Comparison of ENCODE assay signal across 10 mouse cellular contexts in genomic region chr14:48537795-48538766, GRCm38 (mm10).
DNase-seq lines count a peak whose midpoint lies in the region; ATAC-seq and TF ChIP-seq lines count a peak whose summit lies in the region.
"Had no signal": no experiment of that assay in that cellular context is flagged by ENCODE, and none has a peak within 500 bp of the region (broad histone marks: within the 10 kb centered on the region; RNA-seq: fewer than 3 reads in every experiment).

No protein-coding gene starts in this region.

- 52% methylated on average over 14 of the region's 14 CpGs for WGBS in forebrain, embryonic 10.5 days
- 46% methylated on average over 14 of the region's 14 CpGs for WGBS in forebrain, embryonic 12.5 days
- WGBS in heart, embryonic 12.5 days = 61% methylated on average over 14 of the region's 14 CpGs
- 47% methylated on average over 14 of the region's 14 CpGs for WGBS in midbrain, postnatal 0 days

- H3K9ac ChIP-seq in forebrain, embryonic 12.5 days = no peak overlapping the region
- H3K9ac ChIP-seq in heart, embryonic 12.5 days = no peak overlapping the region
- H3K9ac ChIP-seq in midbrain, postnatal 0 days (replicated peaks; ENCODE audit: low read length, poor library complexity, severe bottlenecking) = no peak overlapping the region
- H3K9ac ChIP-seq: embryonic facial prominence, embryonic 13.5 days had no signal

- H3K4me3 ChIP-seq in forebrain, embryonic 10.5 days = no peak overlapping the region
- no peak overlapping the region for H3K4me3 ChIP-seq in forebrain, embryonic 12.5 days (replicated peaks)
- H3K4me3 ChIP-seq in heart, embryonic 12.5 days = no peak overlapping the region
- no peak overlapping the region for H3K4me3 ChIP-seq in midbrain, postnatal 0 days (ENCODE audit: low read depth, low read length)
- H3K4me3 ChIP-seq: embryonic facial prominence, embryonic 13.5 days had no signal

- no peak overlapping the region for H3K4me2 ChIP-seq in forebrain, embryonic 12.5 days
- H3K4me2 ChIP-seq in heart, embryonic 12.5 days = 0 out of 2 replicates have a peak overlapping the region, but pooled peaks have one; percentile 10
- no peak overlapping the region for H3K4me2 ChIP-seq in midbrain, postnatal 0 days (ENCODE audit: low read depth, low read length, poor library complexity, severe bottlenecking)
- H3K4me2 ChIP-seq: embryonic facial prominence, embryonic 13.5 days had no signal

- DNase-seq in forebrain, embryonic 10.5 days (ENCODE audit: extremely low spot score, low spot score) = no peak
- peak; percentile 28 for DNase-seq in ovary, postnatal 36 days (ENCODE audit: low spot score)
- DNase-seq in ovary, postnatal 10 days (ENCODE audit: low spot score) = no peak
- peak; percentile 65 for DNase-seq in midbrain, postnatal 0 days (ENCODE audit: low spot score)
- DNase-seq in frontal cortex, postnatal 25 days (ENCODE audit: low spot score in 2 of 2) = no peak
- DNase-seq in right cerebral cortex, postnatal 14 days = no peak

- peaks cover 59% of the 10 kb centered on the region for H3K4me1 ChIP-seq in forebrain, embryonic 10.5 days
- H3K4me1 ChIP-seq in forebrain, embryonic 12.5 days = peaks cover 34% of the 10 kb centered on the region
- 0 out of 2 replicates have a peak, but pooled peaks cover 3% of the 10 kb centered on the region for H3K4me1 ChIP-seq in heart, embryonic 12.5 days (replicated peaks)
- H3K4me1 ChIP-seq in midbrain, postnatal 0 days (ENCODE audit: insufficient read depth, low read length) = no peaks in the 10 kb centered on the region
- H3K4me1 ChIP-seq: embryonic facial prominence, embryonic 13.5 days had no signal

- peak overlapping the region; percentile 72 for H3K27ac ChIP-seq in forebrain, embryonic 10.5 days
- no peak overlapping the region for H3K27ac ChIP-seq in forebrain, embryonic 12.5 days
- no peak overlapping the region for H3K27ac ChIP-seq in heart, embryonic 12.5 days (ENCODE audit: poor library complexity, severe bottlenecking)
- no peak overlapping the region for H3K27ac ChIP-seq in midbrain, postnatal 0 days (ENCODE audit: low read depth, low read length)
- H3K27ac ChIP-seq: embryonic facial prominence, embryonic 13.5 days; macrophage had no signal

- H3K27me3 ChIP-seq in forebrain, embryonic 10.5 days (ENCODE audit: poor library complexity, severe bottlenecking) = peaks cover 73% of the 10 kb centered on the region
- H3K27me3 ChIP-seq in forebrain, embryonic 12.5 days = peaks cover 65% of the 10 kb centered on the region
- H3K27me3 ChIP-seq in heart, embryonic 12.5 days (replicated peaks) = no peaks in the 10 kb centered on the region
- H3K27me3 ChIP-seq in midbrain, postnatal 0 days (ENCODE audit: insufficient read depth, low read length) = peaks cover 7% of the 10 kb centered on the region

- H3K9me3 ChIP-seq in forebrain, embryonic 10.5 days = no peaks in the 10 kb centered on the region
- H3K9me3 ChIP-seq in forebrain, embryonic 12.5 days = no peaks in the 10 kb centered on the region
- no peaks in the 10 kb centered on the region for H3K9me3 ChIP-seq in heart, embryonic 12.5 days (replicated peaks)
- no peaks in the 10 kb centered on the region for H3K9me3 ChIP-seq in midbrain, postnatal 0 days (ENCODE audit: low read length)
- H3K9me3 ChIP-seq: embryonic facial prominence, embryonic 13.5 days had no signal

- TF ChIP-seq CTCF in midbrain, postnatal 0 days (IDR thresholded peaks at IDR 0.05) = peak; percentile 47

- H3K36me3 ChIP-seq in forebrain, embryonic 10.5 days (replicated peaks) = no peaks in the 10 kb centered on the region
- H3K36me3 ChIP-seq in forebrain, embryonic 12.5 days (replicated peaks) = no peaks in the 10 kb centered on the region
- no peaks in the 10 kb centered on the region for H3K36me3 ChIP-seq in heart, embryonic 12.5 days
- no peaks in the 10 kb centered on the region for H3K36me3 ChIP-seq in midbrain, postnatal 0 days (ENCODE audit: insufficient read depth, low read length)
- H3K36me3 ChIP-seq: embryonic facial prominence, embryonic 13.5 days had no signal

- no peak for ATAC-seq in forebrain, embryonic 12.5 days (ENCODE audit: low FRiP score)
- ATAC-seq in heart, embryonic 12.5 days (ENCODE audit: insufficient number of reproducible peaks, low FRiP score) = peak; percentile 85
- no peak for ATAC-seq in midbrain, postnatal 0 days (ENCODE audit: low FRiP score)

Comparison
In these comparisons a context has a peak if more than half of its experiments do, and no peak if none do; other contexts are left out.
1. DNase-seq: peak in ovary, postnatal 36 days (single experiment) and midbrain, postnatal 0 days (single experiment); none in forebrain, embryonic 10.5 days (single experiment), ovary, postnatal 10 days (single experiment), frontal cortex, postnatal 25 days (0 of 2) and right cerebral cortex, postnatal 14 days (single experiment).